Mouse (Mus musculus) lung, postnatal 4 days (tissue): ENCODE measurements around the gene Rrnad1.

Experiments
- DNase-seq, 2 experiments: peaks; one replicate each; pipeline ENCODE4 v3.0.0; 2021

Rrnad1 gene

DNA sequence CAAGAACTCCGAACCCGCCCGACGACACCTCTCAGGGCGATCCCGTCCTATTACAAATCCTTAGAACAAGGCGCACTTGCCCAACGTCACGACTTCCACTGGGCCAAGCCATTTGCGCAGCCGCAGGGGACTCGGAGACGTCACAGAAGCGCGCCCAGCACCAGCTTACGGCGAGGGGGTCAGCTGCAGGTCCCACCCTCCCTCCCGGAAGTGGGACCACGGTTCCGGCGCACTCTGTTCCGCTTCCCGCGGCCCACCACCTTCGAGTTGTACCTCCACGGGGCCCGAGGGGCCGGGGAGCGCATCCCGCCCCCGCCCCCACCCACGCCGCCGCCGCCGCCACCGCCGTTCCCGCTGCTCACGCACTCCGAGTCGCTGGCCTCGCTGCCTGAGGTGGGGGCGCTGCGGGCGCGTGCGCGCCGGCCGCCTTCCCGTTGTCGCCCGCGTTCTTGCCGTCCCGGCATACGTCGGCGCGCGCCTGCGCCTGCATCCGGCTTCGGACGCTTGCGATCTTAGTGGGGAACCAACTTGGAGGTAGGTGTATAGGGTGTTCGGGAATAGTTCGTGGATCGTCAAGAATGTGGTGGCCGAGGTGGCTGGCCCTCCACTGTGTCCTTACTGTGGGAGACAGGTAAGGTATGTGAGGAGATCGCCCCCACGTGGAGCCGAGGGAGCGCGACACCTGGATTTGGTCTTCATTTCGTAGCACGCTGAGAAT lies at the start of gene Rrnad1, which contains the start of gene Isg20l2:
Gene Rrnad1 (minus strand): TSS at position 640 of the 718 bp plus-strand sequence.
Gene Isg20l2 (plus strand): TSS at position 237 of the 718 bp plus-strand sequence.
- DNase-seq: peak; percentile 97 to 98

DNA sequence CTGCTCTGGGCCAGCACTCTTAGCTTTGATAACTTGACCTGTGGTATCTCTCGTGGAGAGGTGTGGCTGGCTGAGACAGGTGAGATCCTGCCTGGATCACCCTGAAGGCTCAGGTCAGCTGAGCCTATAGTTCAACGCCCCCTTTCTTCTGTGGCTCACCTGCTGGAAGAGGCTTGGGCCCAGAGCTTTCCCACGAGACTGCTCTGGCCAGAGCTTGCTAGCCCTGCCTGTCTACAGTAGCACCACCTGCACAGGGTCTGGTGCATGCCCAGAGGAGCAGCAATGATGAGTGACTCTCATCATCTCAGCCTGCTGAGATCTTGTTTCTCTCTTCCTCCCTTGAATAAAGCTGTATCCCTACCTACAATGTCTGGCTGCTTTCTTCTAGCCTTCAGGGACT lies 49.6 kb upstream of the Rrnad1 start:
- DNase-seq: no peak

DNA sequence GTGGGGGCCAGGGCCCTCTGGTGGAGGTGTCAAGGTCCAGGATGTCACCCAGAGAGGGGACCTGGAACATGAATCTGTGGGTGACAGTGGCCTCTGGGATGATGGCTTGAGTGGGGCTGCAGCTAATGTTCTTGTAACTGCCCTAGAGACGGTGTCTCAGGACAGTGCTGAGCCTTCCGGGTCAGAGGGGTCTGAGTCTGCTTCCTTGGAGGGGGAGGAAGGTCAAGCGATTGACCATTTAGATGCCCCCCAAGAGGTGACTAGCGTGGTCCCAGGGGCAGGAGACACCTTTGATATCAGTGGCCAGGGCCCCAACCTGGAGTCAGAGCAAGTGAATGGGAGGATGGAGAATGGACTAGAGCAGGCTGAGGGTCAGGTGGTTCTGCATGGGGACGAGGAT lies 49.0 kb upstream of the Rrnad1 start:
- DNase-seq: no peak

DNA sequence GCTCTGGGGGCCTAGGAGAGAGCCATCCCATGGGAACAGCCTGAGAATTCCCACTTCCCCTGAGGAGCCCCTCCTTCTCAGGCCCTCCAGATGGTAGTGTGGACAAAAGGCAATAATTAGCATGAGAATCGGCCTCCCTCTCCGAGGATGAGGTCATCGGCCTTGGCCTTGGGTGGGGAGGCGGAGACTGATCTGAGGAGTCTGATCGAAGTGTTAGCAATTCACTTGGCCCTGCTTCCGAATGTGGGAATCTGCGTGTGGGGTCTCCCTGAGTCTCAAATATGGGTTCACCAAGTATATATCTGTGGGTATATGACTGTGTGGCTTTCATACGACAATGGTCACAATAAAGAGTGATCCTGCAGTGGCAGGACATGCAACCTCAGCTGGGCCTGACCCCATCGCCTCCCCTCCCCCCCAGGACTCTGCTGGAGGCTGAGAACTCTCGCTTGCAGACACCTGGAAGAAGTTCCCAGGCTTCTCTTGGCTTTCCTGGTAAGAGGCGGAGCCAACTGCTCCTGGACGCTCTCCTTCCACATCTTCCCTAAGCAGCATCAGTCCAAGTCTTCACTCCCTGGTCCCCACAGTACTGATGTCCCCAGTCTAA lies 44.0 kb upstream of the Rrnad1 start:
- peak; percentile 58 to 69 for DNase-seq

DNA sequence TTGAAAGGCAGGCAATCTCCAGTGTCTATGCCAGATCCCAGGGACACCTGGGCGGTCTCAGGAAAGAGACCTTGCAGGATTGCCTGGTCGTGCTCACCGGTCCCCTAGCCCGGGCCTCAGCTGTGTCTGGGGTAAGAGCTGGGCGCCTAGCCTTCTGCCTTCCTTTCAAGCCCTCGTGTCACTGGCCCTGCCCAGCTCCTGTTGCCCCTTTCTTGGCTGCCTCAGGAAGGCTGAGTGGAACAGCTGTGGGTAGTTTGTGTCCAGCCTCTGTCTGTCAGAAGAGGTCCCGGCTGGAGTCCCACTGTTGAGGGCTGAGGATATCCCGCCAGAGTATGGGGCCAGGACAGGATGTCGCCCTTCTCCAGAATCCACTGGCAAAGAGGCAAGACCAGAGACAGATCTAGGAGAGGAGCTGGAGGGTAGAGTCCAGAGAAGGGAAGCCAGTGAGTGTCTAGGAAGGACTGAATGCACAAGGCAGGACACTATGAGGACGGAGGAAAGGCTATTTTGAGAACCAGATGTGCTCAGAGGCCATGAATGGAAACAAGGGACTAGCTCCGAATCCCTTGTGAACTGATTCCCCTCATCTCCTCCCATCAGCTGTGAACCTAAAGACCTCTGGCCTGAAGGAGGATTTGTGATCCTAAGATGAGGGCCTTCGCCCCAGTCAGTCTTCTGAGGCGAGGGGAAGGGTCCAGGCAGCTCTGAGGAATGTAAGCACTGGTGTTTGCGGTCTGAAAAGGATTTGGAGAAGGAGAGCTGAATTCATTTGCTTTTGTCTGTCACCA lies 43.3 kb upstream of the Rrnad1 start:
- no peak for DNase-seq

DNA sequence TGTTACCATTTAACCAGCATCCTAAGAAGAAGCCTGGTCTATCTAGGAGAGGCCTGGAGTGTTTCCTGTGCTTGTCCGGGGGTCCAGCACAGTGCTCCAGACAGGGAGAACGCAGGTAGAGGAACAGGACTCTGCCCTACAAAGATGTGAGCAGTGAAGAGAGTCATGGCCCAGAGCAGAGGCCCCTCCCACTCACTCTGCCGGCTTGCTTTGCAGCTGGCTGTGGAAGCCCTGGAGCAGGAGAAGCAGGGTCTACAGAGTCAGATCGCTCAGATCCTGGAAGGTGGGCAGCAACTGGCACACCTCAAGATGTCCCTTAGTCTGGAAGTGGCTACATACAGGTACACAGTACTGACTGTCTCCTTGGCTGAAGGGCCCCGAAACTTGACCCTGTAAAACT lies 42.3 kb upstream of the Rrnad1 start:
- no peak for DNase-seq

DNA sequence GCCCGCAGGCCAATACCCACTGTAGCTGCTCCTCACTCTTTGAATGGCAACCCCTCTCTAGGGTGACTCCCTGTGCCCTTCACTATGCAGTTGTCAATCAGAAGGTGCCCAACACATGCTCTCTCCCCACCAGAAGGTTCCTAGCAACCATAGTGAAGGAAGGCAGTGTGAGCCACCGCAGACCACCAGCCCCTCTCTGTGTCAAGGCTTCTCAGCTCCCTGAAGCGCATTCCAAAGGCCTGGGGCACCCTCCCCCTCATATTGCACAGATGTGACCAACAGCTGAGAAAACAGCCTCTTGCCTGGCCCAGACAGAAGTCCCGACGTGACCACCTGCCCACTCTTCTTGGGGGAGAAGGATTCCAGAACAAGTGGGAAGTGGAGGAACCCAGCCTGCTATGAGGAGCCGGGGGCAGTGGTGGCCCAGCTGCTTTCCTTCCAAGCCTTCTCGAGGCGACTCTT lies 41.7 kb upstream of the Rrnad1 start:
- DNase-seq: no peak

DNA sequence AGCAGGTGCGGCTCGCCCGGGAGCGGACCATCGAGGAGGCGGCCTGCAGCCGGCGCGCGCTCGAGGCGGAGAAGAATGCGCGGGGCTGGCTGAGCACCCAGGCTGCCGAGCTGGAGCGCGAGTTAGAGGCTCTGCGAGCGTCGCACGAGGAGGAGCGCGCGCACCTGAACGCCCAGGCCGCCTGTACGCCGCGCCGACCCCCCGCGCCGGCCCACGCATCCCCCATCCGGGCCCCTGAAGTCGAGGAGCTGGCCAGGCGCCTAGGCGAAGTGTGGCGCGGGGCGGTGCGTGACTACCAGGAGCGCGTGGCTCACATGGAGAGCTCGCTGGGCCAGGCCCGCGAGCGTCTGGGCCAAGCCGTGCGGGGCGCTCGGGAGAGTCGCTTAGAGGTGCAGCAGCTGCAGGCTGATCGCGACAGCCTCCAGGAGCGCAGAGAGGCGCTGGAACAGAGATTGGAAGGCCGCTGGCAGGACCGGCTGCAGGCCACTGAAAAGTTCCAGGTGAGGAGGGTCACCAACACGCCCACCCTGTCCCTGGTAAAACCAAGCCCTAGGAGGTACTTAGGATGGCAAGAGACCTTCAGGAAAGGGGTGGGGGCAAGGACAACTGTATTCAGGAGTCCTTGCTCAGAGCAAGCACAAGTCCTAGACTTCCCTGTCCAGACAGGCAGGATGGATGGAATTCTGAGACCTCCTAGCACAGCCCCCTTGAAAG lies 41.1 kb upstream of the Rrnad1 start:
- no peak for DNase-seq

DNA sequence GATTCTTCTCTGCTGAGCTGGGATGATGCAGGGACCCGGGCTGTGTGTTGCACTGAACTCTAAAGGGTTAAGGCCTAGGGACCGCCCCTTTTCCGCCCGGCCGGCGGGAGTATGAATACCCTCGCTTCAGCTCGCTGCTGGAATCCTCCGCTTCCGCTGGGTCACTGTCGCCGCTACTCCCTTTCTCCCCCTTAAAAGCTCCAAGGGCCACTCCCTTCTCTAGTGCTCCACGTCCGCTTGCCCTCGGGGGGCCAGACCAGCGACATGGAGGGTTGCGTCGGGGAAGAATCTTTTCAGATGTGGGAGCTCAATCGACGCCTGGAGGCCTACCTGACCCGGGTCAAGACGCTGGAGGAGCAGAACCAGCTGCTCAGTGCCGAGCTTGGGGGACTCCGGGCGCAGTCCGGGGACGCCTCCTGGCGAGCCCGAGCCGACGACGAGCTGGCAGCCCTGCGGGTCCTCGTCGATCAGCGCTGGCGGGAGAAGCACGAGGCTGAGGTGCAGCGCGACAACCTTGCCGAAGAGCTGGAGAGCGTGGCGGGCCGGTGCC lies 40.5 kb upstream of the Rrnad1 start, which contains the start of gene Nes:
Gene Nes (plus strand): TSS at position 140 of the 550 bp plus-strand sequence.
- peak; percentile 87 to 90 for DNase-seq

DNA sequence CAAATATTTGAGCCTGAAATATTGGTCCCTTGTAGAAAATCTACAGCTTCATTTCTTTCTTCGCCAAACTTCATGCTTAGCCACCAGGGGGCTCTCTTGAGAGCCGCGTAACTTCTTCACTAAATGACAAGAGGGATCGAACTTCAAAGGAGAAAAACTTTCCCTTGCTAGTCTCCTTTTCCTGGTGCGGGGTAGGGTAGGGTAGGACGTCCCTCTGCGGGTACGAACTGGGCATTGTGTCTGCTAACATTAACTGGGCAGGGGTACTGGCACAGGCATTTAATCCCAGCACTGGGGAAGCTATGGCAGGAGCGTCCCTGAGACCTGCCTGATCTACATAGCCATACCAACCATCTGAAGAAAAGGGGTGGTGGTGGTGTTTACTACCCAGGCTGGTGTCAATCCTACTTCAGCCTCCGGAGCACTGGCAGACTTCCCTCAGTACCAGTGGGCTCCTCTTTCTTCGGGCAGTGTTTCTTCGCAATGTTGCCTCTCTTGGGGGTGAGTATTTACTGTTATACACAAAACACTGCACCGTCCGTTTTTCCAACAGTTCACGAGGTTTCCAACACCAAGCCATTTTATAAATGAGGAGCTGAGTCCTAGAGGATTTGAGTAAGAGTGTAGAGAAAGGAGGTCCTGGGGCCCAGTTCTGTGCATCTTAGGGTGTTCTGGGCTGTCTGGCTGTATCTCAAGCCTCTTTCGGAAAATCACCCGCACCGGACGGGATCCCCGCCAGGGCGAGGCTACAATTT lies 39.8 kb upstream of the Rrnad1 start:
- DNase-seq: peak; percentile 39 to 74

DNA sequence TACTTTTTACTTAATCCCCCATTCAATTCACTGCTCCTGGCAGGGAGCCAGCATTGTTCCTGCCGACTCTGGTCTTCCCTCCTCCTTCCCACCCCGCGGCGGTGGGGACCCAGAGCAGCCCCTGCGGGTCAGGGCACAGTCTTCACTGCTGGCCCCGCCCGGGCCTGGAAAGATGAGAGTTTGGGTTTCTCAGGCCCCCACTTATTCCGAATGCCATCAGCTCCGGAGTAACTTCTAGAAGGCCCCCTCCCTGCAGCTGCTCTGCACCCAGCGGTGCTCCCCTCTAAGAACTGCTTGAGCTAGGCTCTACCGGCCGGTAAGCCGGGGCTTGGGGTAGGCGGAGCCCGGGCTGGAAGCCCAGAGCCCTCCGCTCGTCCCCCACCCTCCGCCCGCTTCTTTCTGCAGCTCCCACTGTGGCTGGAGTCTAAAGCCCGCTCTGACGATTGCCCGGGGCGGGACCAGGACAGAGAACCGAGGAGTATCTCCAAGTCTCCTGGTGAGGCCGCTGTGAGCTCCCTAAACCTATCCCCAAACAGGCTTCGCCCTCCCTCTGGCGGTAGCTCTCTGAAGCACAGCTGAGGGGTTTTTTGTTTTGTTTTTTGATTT lies 30.2 kb upstream of the Rrnad1 start:
- DNase-seq: peak; percentile 92 to 96

DNA sequence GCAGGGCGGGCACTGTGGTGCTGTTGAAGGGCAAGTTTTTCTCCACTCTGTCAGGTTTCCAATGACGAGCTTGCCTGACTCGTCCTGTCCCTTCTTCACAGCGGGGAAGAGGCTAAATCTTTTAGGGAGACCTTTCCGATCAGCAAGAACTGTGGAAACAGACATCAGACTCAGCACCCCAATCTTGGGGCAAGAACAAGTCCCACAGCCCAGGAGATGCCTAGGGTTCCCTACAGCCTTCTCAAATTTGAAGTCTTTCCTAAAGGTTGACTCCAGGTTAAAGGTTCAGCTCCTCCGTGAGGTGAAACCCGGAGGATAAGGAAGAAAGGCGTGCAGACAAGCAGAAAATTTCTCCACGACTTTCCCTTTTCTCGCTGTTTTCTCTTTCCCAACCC lies 29.7 kb upstream of the Rrnad1 start:
- DNase-seq: no peak

DNA sequence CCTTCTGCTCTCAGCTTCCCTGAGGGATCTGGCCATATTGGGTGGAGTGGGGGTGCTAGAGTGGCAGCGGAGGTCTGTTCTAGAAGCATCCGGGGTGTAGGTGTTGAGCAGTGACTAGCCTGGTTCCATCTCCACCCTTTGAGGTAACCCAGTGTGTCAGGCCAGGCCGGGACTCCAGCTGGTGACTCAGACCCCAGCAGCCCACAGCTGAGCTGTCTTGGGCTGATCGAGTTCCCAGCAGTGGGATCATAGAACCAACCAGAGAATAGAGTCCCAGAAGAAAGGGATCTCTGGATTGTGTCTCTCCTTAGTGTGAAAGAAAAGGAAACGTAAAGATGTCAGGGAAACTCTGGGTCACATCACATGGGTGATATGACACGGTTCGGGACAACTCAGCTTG lies 28.9 kb upstream of the Rrnad1 start:
- DNase-seq: no peak

DNA sequence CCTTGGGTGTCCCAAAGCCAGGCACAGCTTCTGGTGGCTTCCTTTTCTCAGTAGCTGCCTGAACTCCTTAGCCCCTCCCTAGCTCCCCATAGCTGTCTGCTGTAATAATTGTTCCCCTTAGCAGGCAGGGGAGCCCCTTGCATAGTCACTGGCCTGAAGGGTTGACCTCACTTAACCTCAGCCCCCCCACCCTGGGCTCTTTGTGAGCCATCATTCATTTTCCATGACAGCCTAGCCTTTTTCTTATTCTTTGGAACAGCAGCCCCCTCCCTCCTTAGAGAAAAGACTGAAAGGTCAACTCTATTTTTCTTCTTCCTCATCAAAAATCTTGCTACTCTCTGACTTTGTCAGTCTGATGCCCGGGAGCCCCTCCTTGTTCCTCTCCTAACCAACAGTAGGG lies 28.4 kb upstream of the Rrnad1 start:
- no peak for DNase-seq

DNA sequence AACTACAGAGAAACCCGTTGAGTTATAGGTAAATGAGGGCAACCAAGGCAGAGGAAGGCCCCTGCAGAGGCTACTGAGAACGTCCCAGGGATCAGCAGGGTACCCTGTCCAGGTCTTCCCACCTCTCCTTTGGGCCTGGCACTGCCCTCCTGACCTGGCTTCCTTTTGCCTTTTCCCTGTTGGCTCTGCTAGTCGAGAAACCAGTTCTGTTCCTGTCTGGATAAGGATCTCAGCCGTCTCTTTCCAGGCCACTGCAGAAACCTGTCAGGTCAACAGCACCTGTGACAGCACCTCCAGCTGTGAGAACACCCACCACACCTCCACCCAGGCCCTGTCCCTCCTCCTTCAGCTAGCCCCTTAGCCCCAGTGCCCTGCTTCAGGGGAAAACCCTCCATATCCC lies 28.0 kb upstream of the Rrnad1 start:
- DNase-seq: no peak

DNA sequence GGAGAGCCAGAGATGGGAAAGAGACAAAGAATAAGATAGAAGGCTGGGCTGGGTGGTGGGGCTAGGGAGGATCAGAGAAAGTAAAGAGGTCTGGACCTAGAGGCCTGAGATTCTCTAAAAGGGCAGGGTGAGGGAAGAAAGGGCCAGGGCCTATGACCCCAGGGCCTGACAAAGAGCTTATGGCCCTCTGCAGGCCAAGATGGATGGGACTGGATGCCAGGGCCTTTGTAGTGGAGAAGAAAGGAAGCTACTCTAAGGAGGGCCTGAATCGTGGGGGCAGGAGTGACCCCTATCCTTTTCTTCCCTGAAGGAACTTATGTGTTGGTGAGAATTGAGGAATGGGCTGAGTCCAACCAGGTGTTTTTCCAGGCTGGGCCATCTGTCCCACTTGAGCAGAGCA lies 27.5 kb upstream of the Rrnad1 start:
- no peak for DNase-seq

DNA sequence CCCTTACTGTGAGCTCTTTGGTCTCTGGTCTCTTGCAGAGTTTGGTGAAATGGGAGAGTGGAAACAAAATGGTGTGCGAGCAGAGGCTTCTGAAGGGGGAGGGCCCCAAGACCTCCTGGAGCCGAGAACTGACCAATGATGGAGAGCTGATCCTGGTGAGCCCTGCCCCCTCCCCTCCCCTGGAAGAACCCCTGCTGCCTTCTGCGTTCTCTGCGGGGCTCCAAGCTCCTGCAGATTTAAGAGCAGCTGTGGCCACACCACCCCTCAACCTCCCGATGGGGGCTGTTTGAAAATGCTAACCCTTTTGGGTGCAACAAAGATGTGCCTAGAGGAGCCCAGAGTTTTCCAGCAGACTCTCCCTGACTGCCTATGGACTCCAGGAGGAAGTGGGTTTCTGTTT lies 21.9 kb upstream of the Rrnad1 start:
- peak; percentile 47 to 70 for DNase-seq

DNA sequence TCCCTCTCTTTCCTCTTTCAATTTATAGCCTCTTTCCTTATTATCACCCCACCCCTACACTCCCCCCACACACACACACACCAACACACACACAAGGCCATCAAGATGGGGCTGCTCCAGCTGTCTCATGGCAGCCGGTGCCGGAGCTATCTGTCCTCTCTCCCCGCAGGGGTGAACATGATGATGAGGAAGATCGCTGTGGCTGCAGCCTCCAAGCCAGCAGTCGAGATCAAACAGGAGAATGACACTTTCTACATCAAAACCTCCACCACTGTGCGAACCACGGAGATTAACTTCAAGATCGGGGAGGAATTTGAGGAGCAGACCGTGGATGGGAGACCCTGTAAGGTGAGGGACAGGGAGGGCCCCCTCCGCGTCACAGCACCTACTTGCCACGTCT lies 21.4 kb upstream of the Rrnad1 start:
- no peak for DNase-seq

DNA sequence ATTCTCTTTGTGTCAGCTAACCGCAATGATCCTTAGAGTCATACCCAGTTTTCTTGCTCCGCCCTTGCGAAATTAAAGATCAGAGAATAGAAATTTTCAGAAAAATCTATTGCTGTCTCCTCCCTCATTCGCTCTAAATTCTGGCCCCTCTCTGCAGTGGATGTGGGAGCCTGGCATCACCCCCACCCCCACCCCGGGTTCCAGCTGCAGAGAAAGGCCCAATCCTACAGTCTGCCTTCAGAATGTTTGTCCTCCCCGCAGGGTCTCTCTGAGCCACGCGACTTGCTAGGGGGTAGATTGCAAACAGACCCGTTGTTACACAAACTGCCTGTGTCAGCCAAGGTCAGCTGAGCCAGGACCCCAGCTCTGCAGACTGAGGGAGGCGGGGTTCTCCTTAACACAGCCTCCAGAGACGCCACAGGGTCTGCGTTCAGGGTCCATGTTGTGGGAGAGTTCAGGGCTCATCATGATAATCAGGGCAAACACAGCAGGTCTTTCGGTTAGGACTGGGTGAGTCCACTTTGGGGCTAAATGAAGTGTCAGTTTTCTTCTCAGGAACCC lies 19.5 kb upstream of the Rrnad1 start:
- no peak for DNase-seq

DNA sequence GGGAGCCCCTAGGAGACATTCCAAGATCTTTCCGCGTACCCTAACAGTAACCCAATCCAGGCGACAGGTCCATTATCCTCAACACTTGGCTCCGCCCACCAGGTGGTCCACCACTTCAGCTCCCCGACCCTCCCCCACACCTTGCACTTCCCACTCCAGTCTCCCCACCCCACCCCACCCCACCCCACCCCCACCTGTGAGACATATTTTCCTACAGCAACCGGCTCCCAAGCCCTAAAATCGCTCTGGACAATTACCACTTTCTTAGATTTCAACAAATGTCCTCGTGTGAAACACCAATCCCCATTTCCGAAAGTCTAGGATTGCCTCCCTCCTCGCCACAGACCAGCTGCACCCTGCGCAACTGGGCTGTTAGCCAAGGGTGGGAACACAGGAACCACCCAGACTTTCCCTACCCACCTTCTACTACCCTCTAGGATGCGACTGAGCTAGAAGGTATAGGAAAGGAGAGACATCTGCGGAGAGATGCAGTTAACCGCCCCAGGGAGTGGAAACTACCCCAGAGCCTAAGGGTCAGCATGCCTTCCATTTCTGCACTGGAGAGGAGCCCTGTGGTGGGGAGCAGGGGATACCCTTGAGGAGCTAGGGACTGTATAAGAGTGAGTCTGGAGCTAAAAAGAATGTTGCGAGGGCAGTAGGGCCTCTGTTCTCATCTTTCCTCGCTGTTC lies 18.9 kb upstream of the Rrnad1 start:
- no peak for DNase-seq
